8 mouse cellular contexts compared by ENCODE assay signal in genomic region chr14:122981831-122982485, GRCm38 (mm10). TPM values are rescaled to one million over a fixed set of nuclear protein-coding genes. Genes with fewer than 3 reads are reported as not detected.
A peak's percentile ranks its signal among the peaks of the same experiment; 100 is the strongest.
DNase-seq lines count a peak whose midpoint lies in the region; ATAC-seq and TF ChIP-seq lines count a peak whose summit lies in the region.

No protein-coding gene starts in this region.

- ATAC-seq in liver, embryonic 14.5 days (ENCODE audit: insufficient read depth), result no peak

- 12% methylated on average over 8 of the region's 8 CpGs for WGBS in cerebellum, adult 2 months
- WGBS in thymus, adult 2 months, result 73% methylated on average over 8 of the region's 8 CpGs
- 40% methylated on average over 8 of the region's 8 CpGs for WGBS in liver, embryonic 14.5 days (ENCODE audit: insufficient replicate concordance)

- peak overlapping the region; percentile 100 for H3K27ac ChIP-seq in cerebellum, adult 2 months (ENCODE audit: insufficient read depth, low read length)
- H3K27ac ChIP-seq in thymus, adult 2 months (ENCODE audit: control insufficient read depth, insufficient read depth, low read length), result no peak overlapping the region
- no peak overlapping the region for H3K27ac ChIP-seq in liver, embryonic 14.5 days

- H3K9ac ChIP-seq in liver, embryonic 14.5 days (replicated peaks), result no peak overlapping the region

- TF ChIP-seq POLR2A in cerebellum, adult 2 months (IDR thresholded peaks at IDR 0.05; ENCODE audit: borderline replicate concordance, insufficient read depth, low read length), result no peak
- no peak for TF ChIP-seq POLR2A in thymus, adult 2 months (IDR thresholded peaks at IDR 0.05; ENCODE audit: control insufficient read depth, extremely low read depth, insufficient read depth, low read length, poor library complexity)

- H3K36me3 ChIP-seq in thymus, adult 2 months (ENCODE audit: control insufficient read depth, insufficient read depth, low read length), result no peaks in the 10 kb centered on the region
- no peaks in the 10 kb centered on the region for H3K36me3 ChIP-seq in liver, embryonic 14.5 days (replicated peaks; ENCODE audit: control insufficient read depth, insufficient read depth, low read depth)

- H3K27me3 ChIP-seq in cerebellum, adult 2 months (ENCODE audit: control insufficient read depth, insufficient read depth, low read length), result no peaks in the 10 kb centered on the region
- no peaks in the 10 kb centered on the region for H3K27me3 ChIP-seq in thymus, adult 2 months (ENCODE audit: control insufficient read depth, insufficient read depth, low read length)
- H3K27me3 ChIP-seq in liver, embryonic 14.5 days (ENCODE audit: control insufficient read depth, insufficient read depth, low read length), result peaks cover 2% of the 10 kb centered on the region; the same call in 1 of the 2 replicates

- H3K4me1 ChIP-seq in cerebellum, adult 2 months (ENCODE audit: control insufficient read depth, insufficient read depth, low read length), result peaks cover 15% of the 10 kb centered on the region; the same call in 1 of the 2 replicates
- H3K4me1 ChIP-seq in thymus, adult 2 months (replicated peaks; ENCODE audit: control insufficient read depth, insufficient read depth, low read length), result peaks cover 15% of the 10 kb centered on the region; the same call in 1 of the 2 replicates
- peaks cover 0 to 7% of the 10 kb centered on the region in 2 experiments; a peak in 3 of 4 replicates for H3K4me1 ChIP-seq in liver, embryonic 14.5 days (replicated peaks; ENCODE audit: control insufficient read depth in 2 of 2, insufficient read depth in 2 of 2, low read length in 1 of 2)

- TF ChIP-seq CTCF in cerebellum, adult 2 months (IDR thresholded peaks at IDR 0.05; ENCODE audit: borderline replicate concordance, insufficient read depth, low read depth, low read length), result no peak
- TF ChIP-seq CTCF in thymus, adult 2 months (IDR thresholded peaks at IDR 0.05; ENCODE audit: borderline replicate concordance, control insufficient read depth, extremely low read depth, insufficient read depth, low read length, poor library complexity), result no peak
- no peak for TF ChIP-seq CTCF in liver, embryonic 14.5 days (IDR thresholded peaks at IDR 0.05; ENCODE audit: low read depth)

- peak overlapping the region; percentile 92 for H3K4me2 ChIP-seq in liver, embryonic 14.5 days (ENCODE audit: low read depth)

- TF ChIP-seq EP300 in liver, embryonic 14.5 days (IDR thresholded peaks at IDR 0.05; ENCODE audit: low read depth), result no peak

- peak overlapping the region; percentile 77 for H3K4me3 ChIP-seq in cerebellum, adult 2 months (replicated peaks; ENCODE audit: insufficient read depth, low read depth, low read length)
- peak overlapping the region; percentile 73; the same call in 1 of the 2 replicates for H3K4me3 ChIP-seq in thymus, adult 2 months (ENCODE audit: control insufficient read depth, insufficient read depth, low read length)
- H3K4me3 ChIP-seq in liver, embryonic 14.5 days (ENCODE audit: insufficient read depth in 1 of 2, low read depth in 2 of 2, low read length in 2 of 2), result peak overlapping the region; percentile 53 to 70

- no peaks in the 10 kb centered on the region for H3K9me3 ChIP-seq in liver, embryonic 14.5 days (ENCODE audit: control insufficient read depth, low read length)

- DNase-seq in cerebellum, adult 2 months, result no peak
- DNase-seq in cerebellum, adult 9-10 months, result no peak
- DNase-seq in thymus, adult 2 months, result no peak
- no peak for DNase-seq in thymus, postnatal 36 days
- no peak for DNase-seq in liver, embryonic 14.5 days (ENCODE audit: low read depth in 3 of 3, low spot score in 3 of 3)
- DNase-seq in adrenal gland, adult 2 months, result no peak
- DNase-seq in urinary bladder, adult 18-20 months (ENCODE audit: low spot score in 2 of 2), result no peak
- DNase-seq in kidney, postnatal 25 days, result no peak

RNA-seq across cellular contexts. Expression of gene Tmtc4, which starts 1.9 kb away (rescaled TPM):
- 31.2 and 35.6 TPM in 2 replicates for polyA plus RNA-seq in cerebellum, adult 2 months (2012; rRNA removed)
- polyA plus RNA-seq in thymus, adult 2 months (2012; rRNA removed), result 8.4 and 9.2 TPM in 2 replicates
- polyA plus RNA-seq in liver, embryonic 14.5 days (2012; rRNA removed), result 1.4 TPM in 2 replicates
- polyA plus RNA-seq in liver, embryonic 14.5 days (2014; fragmentation: Nextera tagmentation; extraction: Ambion mirVana), result 1.6 and 2.3 TPM in 2 replicates
- total RNA-seq in adrenal gland, adult 2 months (2021), result 10 to 100 TPM; 18.7 to 22.4 TPM
- 3.0 and 7.0 TPM in 2 replicates for polyA plus RNA-seq in adrenal gland, adult 2 months (2012; rRNA removed)
